Mouse (Mus musculus): Measurements from ENCODE around the gene BC028528. TPM values are rescaled to one million over a fixed set of nuclear protein-coding genes. Genes with fewer than 3 reads are reported as not detected.
A peak's percentile ranks its signal among the peaks of the same experiment; 100 is the strongest.
"Not testable (repeated sequence)": the region's sequence is repeated elsewhere in the genome, so short reads cannot be mapped to it uniquely, and the experiment has no call there.

Gene BC028528
- total RNA-seq, 2 experiments from 2014 or later, result 4.2 to 6.5 TPM

GRCm38 (mm10) chr3:95905940-95906492, 14.2 kb upstream of the BC028528 start:
- peak in 1 of 2 experiments; percentile 41 for DNase-seq (ENCODE audit: extremely low spot score in 1 of 2, low spot score in 1 of 2)

GRCm38 (mm10) chr3:95905146-95905939, 13.5 kb upstream of the BC028528 start:
- no peak for DNase-seq (ENCODE audit: extremely low spot score in 1 of 2, low spot score in 1 of 2)

GRCm38 (mm10) chr3:95904568-95904967, 12.8 kb upstream of the BC028528 start, which contains the start of gene Car14:
Gene Car14, minus strand, starts transcription at chr3:95904691.
- DNase-seq (ENCODE audit: extremely low spot score in 1 of 2, low spot score in 1 of 2), result no peak

- DNase-seq (ENCODE audit: extremely low spot score in 1 of 2, low spot score in 1 of 2), result no peak
Measured at GRCm38 (mm10) chr3:95903753-95904502, 12.1 kb upstream of the BC028528 start.

- no peak for DNase-seq (ENCODE audit: extremely low spot score in 1 of 2, low spot score in 1 of 2)
Measured at GRCm38 (mm10) chr3:95902643-95903042, 10.8 kb upstream of the BC028528 start.

GRCm38 (mm10) chr3:95902373-95902625, 10.5 kb upstream of the BC028528 start:
- no peak for DNase-seq (ENCODE audit: extremely low spot score in 1 of 2, low spot score in 1 of 2)

- DNase-seq (ENCODE audit: extremely low spot score in 1 of 2, low spot score in 1 of 2), result no peak
Measured at GRCm38 (mm10) chr3:95901616-95902372, 10.0 kb upstream of the BC028528 start.

- no peak for DNase-seq (ENCODE audit: extremely low spot score in 1 of 2, low spot score in 1 of 2)
Measured at GRCm38 (mm10) chr3:95899800-95900524, 8.2 kb upstream of the BC028528 start.

- DNase-seq (ENCODE audit: extremely low spot score in 1 of 2, low spot score in 1 of 2), result not testable (repeated sequence)
Measured at GRCm38 (mm10) chr3:95895501-95895900, 3.7 kb upstream of the BC028528 start.

- peak; percentile 29 to 34 for DNase-seq (ENCODE audit: extremely low spot score in 1 of 2, low spot score in 1 of 2)
Measured at GRCm38 (mm10) chr3:95894317-95895160, 2.7 kb upstream of the BC028528 start.

GRCm38 (mm10) chr3:95893606-95894316, 2.0 kb upstream of the BC028528 start, which contains the start of gene Aph1a:
Gene Aph1a, plus strand, starts transcription at chr3:95893969.
- DNase-seq (ENCODE audit: extremely low spot score in 1 of 2, low spot score in 1 of 2), result peak; percentile 77 to 81

GRCm38 (mm10) chr3:95893126-95893525, 1.3 kb upstream of the BC028528 start:
- DNase-seq (ENCODE audit: extremely low spot score in 1 of 2, low spot score in 1 of 2), result no peak

- DNase-seq (ENCODE audit: extremely low spot score in 1 of 2, low spot score in 1 of 2), result no peak
Measured at GRCm38 (mm10) chr3:95892066-95893052, 554 bp upstream of the BC028528 start.

GRCm38 (mm10) chr3:95889664-95890063, 2.1 kb downstream of the BC028528 start:
- no peak for DNase-seq (ENCODE audit: extremely low spot score in 1 of 2, low spot score in 1 of 2)

- no peak for DNase-seq (ENCODE audit: extremely low spot score in 1 of 2, low spot score in 1 of 2)
Measured at GRCm38 (mm10) chr3:95887596-95887995, 4.2 kb downstream of the BC028528 start.

- no peak for DNase-seq (ENCODE audit: extremely low spot score in 1 of 2, low spot score in 1 of 2)
Measured at GRCm38 (mm10) chr3:95884400-95884799, 7.4 kb downstream of the BC028528 start.

- DNase-seq (ENCODE audit: extremely low spot score in 1 of 2, low spot score in 1 of 2), result peak in 1 of 2 experiments; percentile 78
Measured at GRCm38 (mm10) chr3:95882816-95883425, 8.9 kb downstream of the BC028528 start.

All from layer of hippocampus, postnatal 25 days (tissue).